Mouse (Mus musculus): Measurements from ENCODE around the gene Rab3gap2. TPM values are rescaled to one million over a fixed set of nuclear protein-coding genes. Genes with fewer than 3 reads are reported as not detected.
A peak's percentile ranks its signal among the peaks of the same experiment; 100 is the strongest.

The Rab3gap2 gene
- polyA plus RNA-seq, 1 experiment: 23.6 TPM

GRCm38 (mm10) chr1:185189901-185190300, 14.0 kb upstream of the Rab3gap2 start:
- no peak overlapping the region for H3K4me3 ChIP-seq (ENCODE audit: low read depth, low read length)
- WGBS: 83% methylated on average over 9 of the region's 9 CpGs
- H3K27ac ChIP-seq (ENCODE audit: insufficient read depth, low read depth, low read length): no peak overlapping the region
- TF ChIP-seq POLR2A (IDR thresholded peaks at IDR 0.05; ENCODE audit: low read depth, low read length) (no peak), CTCF (IDR thresholded peaks at IDR 0.05; ENCODE audit: extremely low read depth, insufficient read length, insufficient replicate concordance, low read depth, low read length) (no peak)
- peaks cover 2% of the 10 kb centered on the region; the same call in 1 of the 2 replicates for H3K4me1 ChIP-seq (ENCODE audit: control insufficient read depth, insufficient read depth, insufficient read length, low read length)
- no peaks in the 10 kb centered on the region for H3K36me3 ChIP-seq (ENCODE audit: control insufficient read depth, insufficient read depth, low read length)
- H3K27me3 ChIP-seq (ENCODE audit: control insufficient read depth, insufficient read depth, low read length): no peaks in the 10 kb centered on the region; the same call in 1 of the 2 replicates

GRCm38 (mm10) chr1:185192087-185192486, 11.8 kb upstream of the Rab3gap2 start:
- peaks cover 2% of the 10 kb centered on the region; the same call in 1 of the 2 replicates for H3K4me1 ChIP-seq (ENCODE audit: control insufficient read depth, insufficient read depth, insufficient read length, low read length)
- WGBS: 53% methylated on average over 8 of the region's 8 CpGs
- H3K4me3 ChIP-seq (ENCODE audit: low read depth, low read length): no peak overlapping the region
- H3K27ac ChIP-seq (ENCODE audit: insufficient read depth, low read depth, low read length): no peak overlapping the region
- no peaks in the 10 kb centered on the region for H3K36me3 ChIP-seq (ENCODE audit: control insufficient read depth, insufficient read depth, low read length)
- no peaks in the 10 kb centered on the region for H3K27me3 ChIP-seq (ENCODE audit: control insufficient read depth, insufficient read depth, low read length)
- TF ChIP-seq CTCF (IDR thresholded peaks at IDR 0.05; ENCODE audit: extremely low read depth, insufficient read length, insufficient replicate concordance, low read depth, low read length) (no peak), POLR2A (IDR thresholded peaks at IDR 0.05; ENCODE audit: low read depth, low read length) (no peak)

GRCm38 (mm10) chr1:185193509-185193908, 10.4 kb upstream of the Rab3gap2 start:
- TF ChIP-seq POLR2A (IDR thresholded peaks at IDR 0.05; ENCODE audit: low read depth, low read length) (no peak), CTCF (IDR thresholded peaks at IDR 0.05; ENCODE audit: extremely low read depth, insufficient read length, insufficient replicate concordance, low read depth, low read length) (peak; percentile 60; the same call in 1 of the 2 replicates)
- no peaks in the 10 kb centered on the region for H3K36me3 ChIP-seq (ENCODE audit: control insufficient read depth, insufficient read depth, low read length)
- WGBS: 8% methylated on average over 10 of the region's 10 CpGs
- H3K27me3 ChIP-seq (ENCODE audit: control insufficient read depth, insufficient read depth, low read length): no peaks in the 10 kb centered on the region
- H3K4me3 ChIP-seq (ENCODE audit: low read depth, low read length): no peak overlapping the region
- H3K4me1 ChIP-seq (ENCODE audit: control insufficient read depth, insufficient read depth, insufficient read length, low read length): peaks cover 2% of the 10 kb centered on the region; the same call in 1 of the 2 replicates
- H3K27ac ChIP-seq (ENCODE audit: insufficient read depth, low read depth, low read length): no peak overlapping the region

GRCm38 (mm10) chr1:185196323-185196722, 7.6 kb upstream of the Rab3gap2 start:
- Histone ChIP-seq H3K36me3 (ENCODE audit: control insufficient read depth, insufficient read depth, low read length) (no peaks in the 10 kb centered on the region), H3K4me3 (ENCODE audit: low read depth, low read length) (no peak overlapping the region), H3K27ac (ENCODE audit: insufficient read depth, low read depth, low read length) (no peak overlapping the region), H3K27me3 (ENCODE audit: control insufficient read depth, insufficient read depth, low read length) (no peaks in the 10 kb centered on the region), H3K4me1 (ENCODE audit: control insufficient read depth, insufficient read depth, insufficient read length, low read length) (peaks cover 2% of the 10 kb centered on the region; the same call in 1 of the 2 replicates)
- no peak for TF ChIP-seq CTCF (IDR thresholded peaks at IDR 0.05; ENCODE audit: extremely low read depth, insufficient read length, insufficient replicate concordance, low read depth, low read length)
- no peak for TF ChIP-seq POLR2A (IDR thresholded peaks at IDR 0.05; ENCODE audit: low read depth, low read length)
- WGBS: 65% methylated on average over 3 of the region's 3 CpGs

GRCm38 (mm10) chr1:185200571-185201395, 3.1 kb upstream of the Rab3gap2 start:
- no peak overlapping the region for H3K4me3 ChIP-seq (ENCODE audit: low read depth, low read length)
- peaks cover 5% of the 10 kb centered on the region; the same call in 1 of the 2 replicates for H3K4me1 ChIP-seq (ENCODE audit: control insufficient read depth, insufficient read depth, insufficient read length, low read length)
- TF ChIP-seq POLR2A (IDR thresholded peaks at IDR 0.05; ENCODE audit: low read depth, low read length) (no peak), CTCF (IDR thresholded peaks at IDR 0.05; ENCODE audit: extremely low read depth, insufficient read length, insufficient replicate concordance, low read depth, low read length) (no peak)
- 77% methylated on average over 22 of the region's 22 CpGs for WGBS
- H3K27ac ChIP-seq (ENCODE audit: insufficient read depth, low read depth, low read length): no peak overlapping the region
- no peaks in the 10 kb centered on the region for H3K36me3 ChIP-seq (ENCODE audit: control insufficient read depth, insufficient read depth, low read length)
- H3K27me3 ChIP-seq (ENCODE audit: control insufficient read depth, insufficient read depth, low read length): no peaks in the 10 kb centered on the region

GRCm38 (mm10) chr1:185201994-185202393, 1.9 kb upstream of the Rab3gap2 start:
- H3K27me3 ChIP-seq (ENCODE audit: control insufficient read depth, insufficient read depth, low read length): no peaks in the 10 kb centered on the region
- no peak overlapping the region for H3K27ac ChIP-seq (ENCODE audit: insufficient read depth, low read depth, low read length)
- H3K36me3 ChIP-seq (ENCODE audit: control insufficient read depth, insufficient read depth, low read length): no peaks in the 10 kb centered on the region
- H3K4me1 ChIP-seq (ENCODE audit: control insufficient read depth, insufficient read depth, insufficient read length, low read length): peaks cover 5% of the 10 kb centered on the region; the same call in 1 of the 2 replicates
- TF ChIP-seq POLR2A (IDR thresholded peaks at IDR 0.05; ENCODE audit: low read depth, low read length): no peak
- TF ChIP-seq CTCF (IDR thresholded peaks at IDR 0.05; ENCODE audit: extremely low read depth, insufficient read length, insufficient replicate concordance, low read depth, low read length): no peak
- no peak overlapping the region for H3K4me3 ChIP-seq (ENCODE audit: low read depth, low read length)
- WGBS: 82% methylated on average over 2 of the region's 2 CpGs

- Histone ChIP-seq H3K27ac (ENCODE audit: insufficient read depth, low read depth, low read length) (peak overlapping the region; percentile 69), H3K36me3 (ENCODE audit: control insufficient read depth, insufficient read depth, low read length) (0 out of 2 replicates have a peak, but pooled peaks cover 2% of the 10 kb centered on the region), H3K27me3 (ENCODE audit: control insufficient read depth, insufficient read depth, low read length) (no peaks in the 10 kb centered on the region), H3K4me1 (ENCODE audit: control insufficient read depth, insufficient read depth, insufficient read length, low read length) (peaks cover 5% of the 10 kb centered on the region; the same call in 1 of the 2 replicates), H3K4me3 (ENCODE audit: low read depth, low read length) (peak overlapping the region; percentile 91)
- 3% methylated on average over 23 of the region's 23 CpGs for WGBS
- no peak for TF ChIP-seq CTCF (IDR thresholded peaks at IDR 0.05; ENCODE audit: extremely low read depth, insufficient read length, insufficient replicate concordance, low read depth, low read length)
- TF ChIP-seq POLR2A (IDR thresholded peaks at IDR 0.05; ENCODE audit: low read depth, low read length): no peak
These were observed 565 bp upstream of the Rab3gap2 start for GRCm38 (mm10) chr1:185203196-185203908.
